Mouse (Mus musculus): ENCODE measurements around the gene Rtn1. TPM values are rescaled to one million over a fixed set of nuclear protein-coding genes. Genes with fewer than 3 reads are reported as not detected.

Rtn1 gene
- total RNA-seq, 2 experiments from 2014 or later = not detected

DNA sequence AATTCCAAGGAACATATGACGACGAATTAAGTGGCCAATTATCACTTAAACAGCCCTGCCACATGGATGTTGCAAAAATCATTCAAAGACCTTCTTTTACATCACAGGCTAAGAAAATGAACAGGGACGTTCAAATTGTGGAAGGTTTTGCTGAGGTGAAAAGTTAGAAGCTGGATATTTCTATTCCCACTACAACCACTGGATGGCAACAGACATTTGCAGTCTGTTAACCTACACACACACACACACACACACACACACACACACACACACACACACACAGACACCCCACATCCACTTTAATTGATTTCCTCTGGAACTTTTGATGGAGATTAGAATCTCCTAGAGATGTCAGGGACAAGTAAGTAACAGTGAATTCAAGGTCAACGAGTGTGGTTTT is 117.6 kb downstream of the Rtn1 start:
- no peak for ATAC-seq (replicated peaks; ENCODE audit: low FRiP score, low TSS enrichment, poor library complexity, severe bottlenecking)

DNA sequence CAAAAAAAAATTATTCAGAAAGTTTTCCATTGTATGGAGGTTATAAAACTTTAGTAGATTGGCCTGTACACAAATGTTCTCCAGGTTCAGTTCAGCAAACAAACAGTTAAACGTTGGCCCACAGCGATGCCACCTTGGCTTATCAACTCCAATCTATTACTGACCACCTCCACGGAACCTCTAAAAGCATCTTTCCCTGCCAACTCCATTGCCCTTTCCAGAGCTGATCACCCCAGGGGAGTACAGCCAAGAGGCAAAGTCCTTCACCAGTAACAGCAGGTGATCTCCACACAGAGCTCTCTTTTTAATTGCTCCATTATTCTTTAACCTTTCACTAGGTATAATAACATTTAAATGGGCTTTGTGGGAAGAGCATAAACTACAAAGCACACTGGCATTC is 120.6 kb downstream of the Rtn1 start:
- no peak for ATAC-seq (replicated peaks; ENCODE audit: low FRiP score, low TSS enrichment, poor library complexity, severe bottlenecking)

DNA sequence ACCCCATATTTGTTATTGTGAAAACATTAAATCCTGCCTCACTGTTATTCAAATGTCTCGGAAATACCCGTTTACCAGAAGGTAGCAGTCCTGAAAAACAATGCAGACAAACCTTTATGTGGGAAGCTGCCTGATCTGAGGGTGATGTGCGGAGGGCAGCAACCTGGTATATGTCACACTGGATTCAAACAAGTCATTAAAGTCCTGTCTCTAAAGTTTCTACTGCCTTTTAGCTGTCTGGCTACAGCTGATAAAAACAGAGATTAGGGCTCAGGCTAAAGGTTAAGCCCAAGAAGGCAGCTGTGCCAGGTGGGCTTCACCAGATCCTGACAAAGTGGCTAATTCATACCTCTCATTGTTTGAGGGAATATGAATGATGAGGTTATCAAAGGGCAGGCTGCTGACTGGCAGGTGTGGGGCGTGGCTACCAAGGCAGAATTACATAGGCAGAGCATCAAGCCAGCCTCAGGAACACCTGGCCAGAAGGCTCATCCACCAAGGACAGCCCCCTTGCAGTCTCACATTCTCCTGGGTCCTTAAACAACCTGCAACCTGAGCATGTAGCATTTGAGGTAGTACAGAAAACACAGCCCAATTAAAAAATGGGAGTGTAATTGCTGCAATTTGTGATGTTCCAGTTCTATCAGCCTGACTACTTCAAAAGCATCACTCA is 121.4 kb downstream of the Rtn1 start:
- no peak for ATAC-seq (replicated peaks; ENCODE audit: low FRiP score, low TSS enrichment, poor library complexity, severe bottlenecking)

DNA sequence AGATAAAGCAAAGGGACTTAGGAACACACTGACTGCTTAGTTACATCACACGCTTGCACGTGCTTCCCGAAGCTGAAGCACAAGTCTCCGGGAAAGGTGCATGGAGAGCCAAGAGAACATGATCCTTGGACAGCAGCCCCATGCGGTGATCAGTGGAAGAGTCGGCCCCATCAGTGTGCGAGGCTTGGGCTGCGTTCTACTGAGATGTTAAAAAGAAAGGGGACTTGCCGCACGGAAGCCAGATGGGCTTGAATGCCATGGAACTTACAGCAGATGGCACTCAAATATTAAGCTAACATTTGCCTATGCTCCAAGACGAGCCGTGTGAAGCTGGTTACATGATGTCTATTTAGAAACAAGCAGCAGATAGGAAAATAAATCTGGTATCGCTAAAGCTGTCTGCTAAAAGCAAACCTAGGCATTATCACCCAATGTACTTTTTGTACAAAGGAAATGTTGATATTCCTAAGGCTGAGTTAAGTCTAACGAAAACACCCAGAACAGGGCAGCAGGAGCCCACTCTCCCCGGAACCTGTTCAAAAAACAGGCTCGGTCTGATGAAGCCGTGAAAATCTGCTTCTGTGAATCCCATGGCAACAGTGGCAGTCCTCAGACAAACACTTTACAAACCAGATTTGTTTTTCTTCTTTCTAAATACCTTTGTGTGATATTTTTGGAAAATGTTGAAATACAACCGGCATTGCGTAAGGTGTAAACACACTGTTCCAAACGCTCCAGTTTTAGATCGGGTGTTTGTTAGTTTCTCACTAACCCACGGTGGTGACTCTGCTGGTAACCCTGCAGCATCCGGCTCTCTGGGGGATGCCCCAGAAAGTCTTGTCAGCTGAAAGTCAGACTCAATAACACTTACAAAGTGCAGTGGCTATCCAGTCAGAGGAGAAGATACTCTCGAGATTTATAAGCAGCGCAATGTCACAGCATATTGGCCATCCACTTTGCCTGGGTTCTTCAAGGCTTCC is 123.2 kb downstream of the Rtn1 start:
- no peak for ATAC-seq (replicated peaks; ENCODE audit: low FRiP score, low TSS enrichment, poor library complexity, severe bottlenecking)

DNA sequence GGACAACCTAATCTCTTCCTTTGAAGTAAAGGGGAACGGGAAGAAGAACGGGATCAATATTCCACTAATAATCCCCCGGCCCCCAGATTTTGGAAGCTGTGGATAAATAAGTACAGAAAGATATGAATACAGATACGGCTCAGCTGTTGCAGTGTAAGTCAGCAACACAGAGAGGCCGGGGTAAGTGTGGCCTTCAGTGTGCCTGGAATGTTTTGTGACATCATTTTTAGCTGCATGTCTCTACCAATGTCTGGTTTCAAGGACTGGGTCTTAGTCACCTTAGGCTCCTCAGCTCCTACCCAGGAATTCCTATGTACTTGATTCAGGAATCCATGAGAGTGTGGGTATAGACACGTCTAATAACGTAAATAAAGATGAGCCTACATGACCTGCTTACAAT is 124.3 kb downstream of the Rtn1 start:
- no peak for ATAC-seq (replicated peaks; ENCODE audit: low FRiP score, low TSS enrichment, poor library complexity, severe bottlenecking)

DNA sequence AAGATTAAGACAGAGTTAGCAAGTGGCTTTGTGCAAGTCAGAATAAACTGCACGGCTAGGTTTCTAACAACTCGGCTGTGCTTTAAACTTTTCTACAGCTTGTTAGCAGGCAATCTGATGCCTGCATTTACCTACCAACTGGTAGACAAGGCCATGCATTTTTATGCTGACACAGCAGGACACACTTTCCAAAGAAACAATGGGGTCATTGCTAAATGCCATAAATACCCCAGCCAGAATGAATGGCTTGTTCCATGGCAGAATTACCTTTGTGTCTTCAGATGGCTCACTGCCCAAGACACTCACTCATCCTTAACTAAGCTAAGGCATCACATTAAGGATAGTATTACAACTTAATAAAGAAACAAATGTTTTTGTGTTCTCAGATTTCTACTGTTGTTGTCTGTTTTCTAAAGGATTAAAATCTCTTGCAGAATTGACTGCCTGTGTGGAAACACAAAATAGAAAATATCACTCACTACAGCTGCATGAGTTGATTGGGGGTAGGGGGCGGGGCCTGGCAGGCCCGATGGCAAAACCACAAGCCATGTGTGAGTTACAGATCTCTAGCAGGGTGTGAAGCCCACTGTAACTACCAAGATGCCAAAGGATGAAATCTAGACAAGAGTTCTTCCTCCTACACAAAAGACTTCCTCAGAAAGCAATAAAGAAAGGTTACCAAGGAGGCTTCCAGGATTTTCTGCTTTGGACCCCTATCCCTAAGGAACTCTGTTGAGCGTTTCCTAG is 129.6 kb downstream of the Rtn1 start:
- no peak for ATAC-seq (replicated peaks; ENCODE audit: low FRiP score, low TSS enrichment, poor library complexity, severe bottlenecking)

DNA sequence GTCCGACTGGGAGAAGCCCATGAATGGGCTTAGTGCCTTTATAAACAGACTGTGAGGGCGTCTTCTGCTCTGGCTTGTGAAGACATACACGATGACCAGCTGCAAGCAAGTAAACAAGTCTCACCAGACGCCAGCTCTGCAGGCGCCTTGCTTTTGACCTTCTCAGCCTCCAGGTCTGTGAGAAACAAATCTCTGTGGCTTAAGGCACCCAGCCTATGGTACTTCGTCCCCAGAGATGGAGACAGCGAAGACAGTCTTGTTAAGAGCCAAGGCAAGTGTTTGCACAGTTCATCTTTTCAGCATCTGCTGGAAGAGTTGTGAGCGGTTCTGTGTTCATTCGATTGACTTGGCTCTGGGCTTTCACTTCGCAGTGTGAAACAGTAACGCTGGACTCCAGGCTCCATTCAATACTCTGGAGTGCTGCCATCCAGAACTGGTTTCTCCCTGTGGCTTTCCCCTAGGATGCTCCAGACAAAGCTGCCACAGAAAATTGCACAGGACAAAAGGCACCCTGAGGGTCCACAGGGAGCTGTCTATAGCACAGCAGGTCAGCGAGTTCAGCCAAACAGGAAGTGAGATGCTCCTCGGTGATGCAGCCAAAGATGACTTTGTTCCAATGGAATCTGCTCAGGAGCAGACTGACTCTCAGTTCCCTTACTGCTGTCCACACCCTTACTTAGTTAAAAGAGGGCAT is 135.0 kb downstream of the Rtn1 start:
- no peak for ATAC-seq (replicated peaks; ENCODE audit: low FRiP score, low TSS enrichment, poor library complexity, severe bottlenecking)

DNA sequence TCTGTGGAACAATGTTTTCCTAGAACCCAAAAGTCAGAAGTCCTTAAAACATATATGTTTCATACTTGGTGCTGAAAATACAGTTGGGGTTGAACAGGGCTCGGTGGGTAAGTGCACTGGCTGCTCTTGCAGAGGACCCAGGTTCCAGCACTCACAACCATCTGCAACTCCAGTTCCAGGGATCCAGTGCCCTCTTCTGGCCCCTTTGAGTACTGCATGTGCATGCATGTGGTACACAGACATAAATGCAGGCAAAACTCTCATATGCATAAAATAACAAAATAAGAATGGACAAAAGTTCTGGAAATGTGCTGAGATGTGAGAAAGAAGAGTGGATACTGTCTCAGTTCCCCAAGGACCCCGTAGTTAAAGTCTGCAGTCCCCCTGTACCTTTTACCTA is 141.2 kb downstream of the Rtn1 start:
- ATAC-seq (replicated peaks; ENCODE audit: low FRiP score, low TSS enrichment, poor library complexity, severe bottlenecking) = no peak

DNA sequence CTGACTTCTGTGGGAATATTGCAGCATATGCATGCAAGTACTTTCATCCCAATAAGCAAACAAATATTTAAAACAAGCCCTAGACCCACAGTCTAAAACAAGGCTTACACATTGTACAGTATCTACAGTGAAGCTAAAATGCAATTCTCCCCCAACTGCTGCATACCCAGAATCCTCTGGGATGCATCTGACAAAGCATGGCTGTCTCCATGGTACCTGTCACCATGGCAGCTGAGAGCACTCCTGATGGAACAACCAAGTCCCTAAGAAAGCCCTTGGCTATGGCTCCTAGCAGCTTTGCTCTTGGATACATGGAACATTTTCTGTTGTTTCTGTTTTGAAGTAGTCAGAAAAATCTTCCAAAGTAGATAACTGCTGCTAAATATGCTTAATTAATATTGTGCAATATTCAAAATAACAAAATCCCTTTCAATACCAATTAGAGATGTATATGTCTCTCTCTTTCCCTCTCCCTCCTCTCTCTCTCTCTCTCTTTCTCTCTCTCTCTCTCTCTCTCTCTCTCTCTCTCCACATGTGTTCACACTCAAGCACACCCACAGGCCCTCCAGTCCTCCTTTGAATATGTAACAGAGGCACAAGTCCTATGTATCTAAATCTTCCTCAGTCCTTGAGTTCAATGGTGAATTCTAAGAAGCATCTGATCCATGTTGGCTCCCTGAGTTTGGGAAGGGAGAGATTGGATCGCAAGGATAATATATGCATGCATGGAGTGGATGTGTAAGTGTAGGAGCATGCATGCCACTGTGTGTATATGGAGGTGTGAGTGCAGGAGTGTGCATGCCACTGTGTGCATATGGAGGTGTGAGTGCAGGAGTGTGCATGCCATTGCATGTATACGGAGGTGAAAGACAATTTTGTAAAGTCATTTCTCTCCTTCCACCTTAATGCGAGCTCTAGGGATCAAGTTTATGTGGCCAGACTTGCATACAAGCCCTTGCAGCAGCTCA is 143.3 kb downstream of the Rtn1 start:
- no peak for ATAC-seq (replicated peaks; ENCODE audit: low FRiP score, low TSS enrichment, poor library complexity, severe bottlenecking)

DNA sequence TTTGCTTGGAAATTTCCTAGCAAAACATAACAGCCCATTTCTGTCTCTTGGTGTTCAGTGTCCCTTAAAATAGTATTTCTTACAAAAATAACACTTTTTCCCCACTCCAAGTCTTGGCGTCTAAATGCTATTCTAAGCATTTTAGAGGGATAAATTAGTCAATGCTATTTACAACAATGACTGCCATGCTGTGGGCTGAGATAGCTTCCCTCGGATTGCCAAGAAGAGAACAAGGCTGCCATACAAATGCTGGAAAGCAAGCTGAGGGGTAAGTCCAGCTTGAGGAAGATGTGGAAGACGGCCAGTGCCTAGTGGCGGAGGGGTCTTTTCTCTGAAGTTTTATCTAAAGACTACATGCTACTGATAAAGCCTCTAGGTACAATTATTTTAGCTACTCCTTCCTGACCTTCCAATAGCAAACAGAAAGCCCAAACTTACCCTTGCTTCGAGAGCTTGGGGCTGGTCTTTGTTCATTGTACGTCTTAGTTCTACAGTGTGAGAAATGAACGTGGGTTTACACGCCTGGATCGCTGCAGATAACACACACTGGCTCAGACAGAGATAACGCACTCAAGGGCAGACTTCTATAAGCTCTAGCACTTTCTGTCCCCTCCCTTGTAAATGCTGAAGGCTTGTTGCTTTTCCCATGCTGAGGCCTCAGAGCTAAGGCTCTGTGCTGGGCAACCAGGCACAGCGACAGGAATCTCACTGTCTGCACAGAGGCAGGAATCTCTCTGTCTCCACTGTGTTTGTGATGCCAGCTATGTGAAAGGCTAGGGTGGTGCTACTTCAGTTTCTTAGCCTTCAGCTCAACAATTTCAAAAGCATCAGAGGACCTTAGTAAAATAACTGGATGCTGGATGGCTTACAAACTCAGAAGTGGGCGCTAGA is 145.4 kb downstream of the Rtn1 start:
- ATAC-seq (replicated peaks; ENCODE audit: low FRiP score, low TSS enrichment, poor library complexity, severe bottlenecking) = no peak

DNA sequence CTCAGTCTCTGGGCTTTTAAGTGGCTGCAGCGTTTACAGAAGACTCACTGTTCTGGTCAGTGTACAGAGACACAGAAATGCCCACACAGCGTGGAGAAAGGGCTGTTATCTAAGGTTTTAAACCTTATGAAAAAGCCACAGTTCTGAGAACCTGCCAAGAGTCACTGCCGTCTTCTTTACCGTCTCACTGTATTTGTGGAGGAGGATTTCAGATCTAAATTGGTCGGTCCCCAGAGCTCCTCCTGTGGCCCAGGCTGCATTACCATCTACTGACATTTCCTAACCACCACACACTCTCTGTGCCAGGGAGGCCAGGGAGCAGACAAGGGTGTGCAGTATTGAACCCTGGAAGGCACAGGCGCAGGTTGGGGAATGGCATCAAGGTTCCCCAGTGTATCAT is 151.9 kb downstream of the Rtn1 start:
- ATAC-seq (replicated peaks; ENCODE audit: low FRiP score, low TSS enrichment, poor library complexity, severe bottlenecking) = no peak

DNA sequence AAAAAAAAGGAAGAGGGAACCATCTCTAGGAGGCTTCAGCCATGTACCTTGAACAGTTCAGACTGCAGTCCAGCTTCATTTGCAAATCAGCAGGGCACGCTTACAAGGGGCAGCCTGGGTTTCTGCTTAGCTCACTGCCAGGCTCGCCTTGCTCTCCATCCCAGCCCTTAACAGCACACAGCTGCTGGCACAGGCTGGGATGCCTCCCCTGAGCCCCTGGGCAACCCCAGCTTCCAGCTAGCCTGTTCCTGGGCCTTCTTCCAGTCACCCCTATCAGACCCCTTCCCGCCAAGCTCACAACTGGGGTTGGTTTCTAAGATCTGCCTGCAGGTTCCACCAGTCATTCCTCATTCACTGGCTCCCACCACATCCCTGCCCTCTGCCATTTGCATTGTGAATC is 155.8 kb downstream of the Rtn1 start:
- ATAC-seq (replicated peaks; ENCODE audit: low FRiP score, low TSS enrichment, poor library complexity, severe bottlenecking) = no peak

DNA sequence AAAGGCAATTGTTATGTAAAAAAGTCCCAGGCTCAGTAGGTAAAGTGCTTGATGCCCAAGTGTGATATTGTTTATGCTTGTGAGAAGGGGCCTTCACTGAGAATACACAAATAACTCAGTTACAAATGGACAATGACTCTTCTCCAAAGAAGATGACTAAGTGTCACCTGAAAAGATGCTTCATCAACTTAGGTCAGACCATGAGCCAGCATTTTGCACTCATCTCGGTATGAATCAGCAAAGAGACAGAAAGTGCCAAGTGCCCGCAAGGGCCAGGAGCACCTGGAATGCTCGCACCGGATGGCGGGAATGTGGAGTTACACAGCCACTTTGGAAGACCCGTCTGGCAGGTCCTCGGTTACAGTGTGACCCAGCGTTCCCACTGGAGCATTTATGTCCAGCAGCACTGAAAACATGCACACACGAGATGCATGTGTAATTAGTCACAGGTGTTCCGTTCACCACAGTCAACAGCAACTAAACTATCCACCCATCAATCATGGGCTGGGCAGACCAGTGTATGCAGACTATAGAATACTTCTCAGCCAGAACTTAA is 156.9 kb downstream of the Rtn1 start:
- no peak for ATAC-seq (replicated peaks; ENCODE audit: low FRiP score, low TSS enrichment, poor library complexity, severe bottlenecking)

DNA sequence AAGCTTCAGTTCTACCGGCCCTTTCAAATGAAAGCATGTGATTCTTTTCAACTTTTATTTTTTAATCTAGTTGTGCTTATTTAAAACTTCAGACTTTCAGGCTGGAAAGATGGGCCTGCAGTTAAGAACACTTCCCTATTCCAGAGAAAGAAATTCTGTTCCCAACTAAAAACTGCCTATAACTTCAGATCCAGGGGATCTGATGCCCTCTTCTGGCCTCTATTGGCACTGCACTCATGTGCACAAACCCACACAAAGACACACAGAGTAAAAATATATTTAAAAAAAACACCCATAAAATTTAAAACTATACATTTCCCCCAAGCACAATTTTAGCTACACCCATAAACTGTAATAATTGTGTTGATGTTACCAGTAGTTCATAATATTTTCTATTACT is 163.9 kb downstream of the Rtn1 start:
- ATAC-seq (replicated peaks; ENCODE audit: low FRiP score, low TSS enrichment, poor library complexity, severe bottlenecking) = no peak

DNA sequence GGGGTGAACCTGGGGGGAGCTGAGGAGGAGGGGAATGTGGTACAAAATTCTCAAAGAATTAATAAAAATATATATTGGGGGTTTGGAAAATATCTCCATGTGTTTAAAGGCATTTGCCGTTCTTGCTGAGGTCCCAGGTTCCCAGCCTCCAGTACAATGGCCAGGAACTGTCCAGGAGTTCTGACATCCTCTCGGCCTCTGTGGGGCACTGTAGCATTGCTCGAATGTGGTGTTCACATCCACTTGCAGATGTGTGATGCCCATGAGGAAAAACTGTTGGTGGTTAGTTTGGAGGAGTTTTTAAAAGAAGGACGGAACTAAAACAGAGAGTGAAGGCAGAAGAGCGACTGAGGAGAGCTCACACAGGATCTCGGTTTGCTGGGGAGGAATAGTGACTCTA is 166.0 kb downstream of the Rtn1 start:
- ATAC-seq (replicated peaks; ENCODE audit: low FRiP score, low TSS enrichment, poor library complexity, severe bottlenecking) = no peak

DNA sequence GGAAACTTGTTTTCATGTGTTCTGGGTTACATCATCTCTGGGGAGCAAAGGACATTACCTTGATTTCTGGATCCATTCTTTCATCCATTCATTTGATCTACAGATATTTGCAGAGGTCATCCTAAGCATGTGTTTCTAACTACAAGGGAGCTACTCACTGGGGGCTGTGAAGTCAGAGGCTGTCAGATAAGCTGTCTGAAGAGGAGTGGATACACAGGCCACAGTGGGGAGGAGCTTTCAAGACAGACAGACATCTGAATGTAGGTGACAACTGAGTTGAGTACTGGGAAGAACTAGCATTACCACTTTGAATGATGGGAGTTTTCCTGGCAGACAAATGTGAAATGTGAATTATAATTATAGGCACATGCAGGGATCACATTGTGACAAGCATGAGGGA is 168.3 kb downstream of the Rtn1 start:
- ATAC-seq (replicated peaks; ENCODE audit: low FRiP score, low TSS enrichment, poor library complexity, severe bottlenecking) = no peak

DNA sequence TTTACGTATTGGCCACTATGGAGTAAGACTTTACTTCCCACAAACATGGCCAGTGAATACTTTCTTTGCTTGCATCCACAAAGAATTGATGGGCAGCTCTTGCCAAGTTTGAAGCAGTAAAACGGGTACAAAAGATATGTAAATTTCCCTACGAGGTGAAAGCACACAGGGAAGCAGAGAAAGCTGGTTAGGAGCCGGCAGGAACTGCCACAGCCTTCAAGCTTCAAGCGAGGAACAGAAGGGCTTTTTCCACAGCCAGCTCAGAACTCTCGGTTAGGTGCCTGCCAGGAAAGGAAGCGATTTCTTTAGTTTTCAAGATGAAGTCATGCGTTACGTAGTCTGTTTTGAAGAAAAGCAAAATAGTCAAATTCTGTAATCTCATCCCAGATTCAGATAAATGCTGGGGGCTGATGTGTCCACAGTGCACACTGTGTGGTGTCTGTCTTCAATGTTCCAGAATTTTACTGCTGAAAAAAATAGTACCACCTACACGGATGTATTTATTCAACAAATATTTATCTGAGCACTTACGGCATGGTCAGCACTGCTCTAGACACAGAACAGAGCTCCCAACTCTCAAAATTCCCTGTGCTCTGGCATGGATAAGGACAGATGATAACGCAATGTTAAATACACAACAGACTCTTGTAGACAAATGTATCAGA is 169.5 kb downstream of the Rtn1 start:
- ATAC-seq (replicated peaks; ENCODE audit: low FRiP score, low TSS enrichment, poor library complexity, severe bottlenecking) = no peak
